Mouse (Mus musculus): Measurements from ENCODE around the gene Pnrc1.
A peak's percentile ranks its signal among the peaks of the same experiment; 100 is the strongest.
"Not testable (repeated sequence)": the region's sequence is repeated elsewhere in the genome, so short reads cannot be mapped to it uniquely, and the experiment has no call there.

The Pnrc1 gene

GRCm38 (mm10) chr4:33290002-33290401, at the start of gene Pnrc1:
Pnrc1 (minus strand) TSS chr4:33290163.
- DNase-seq (ENCODE audit: low spot score in 2 of 2), result peak; percentile 53 to 55

- DNase-seq (ENCODE audit: low spot score in 2 of 2), result no peak
Observed at GRCm38 (mm10) chr4:33337999-33338398, 48.0 kb upstream of the Pnrc1 start.

- DNase-seq (ENCODE audit: low spot score in 2 of 2), result no peak
Observed at GRCm38 (mm10) chr4:33332956-33333455, 43.0 kb upstream of the Pnrc1 start.

GRCm38 (mm10) chr4:33331147-33331546, 41.2 kb upstream of the Pnrc1 start:
- no peak for DNase-seq (ENCODE audit: low spot score in 2 of 2)

GRCm38 (mm10) chr4:33315840-33316239, 25.9 kb upstream of the Pnrc1 start:
- peak in 1 of 2 experiments; percentile 30 for DNase-seq (ENCODE audit: low spot score in 2 of 2)

GRCm38 (mm10) chr4:33314150-33314549, 24.2 kb upstream of the Pnrc1 start:
- DNase-seq (ENCODE audit: low spot score in 2 of 2), result not testable (repeated sequence)

- no peak for DNase-seq (ENCODE audit: low spot score in 2 of 2)
Observed at GRCm38 (mm10) chr4:33310840-33311437, 21.0 kb upstream of the Pnrc1 start.

GRCm38 (mm10) chr4:33309764-33310757, 20.1 kb upstream of the Pnrc1 start, which contains the start of gene Rngtt:
Rngtt (plus strand) TSS chr4:33310311.
- peak; percentile 97 to 98 for DNase-seq (ENCODE audit: low spot score in 2 of 2)

- DNase-seq (ENCODE audit: low spot score in 2 of 2), result no peak
Observed at GRCm38 (mm10) chr4:33307146-33307545, 17.2 kb upstream of the Pnrc1 start.

GRCm38 (mm10) chr4:33303057-33303456, 13.1 kb upstream of the Pnrc1 start:
- no peak for DNase-seq (ENCODE audit: low spot score in 2 of 2)

- DNase-seq (ENCODE audit: low spot score in 2 of 2), result not testable (repeated sequence)
Observed at GRCm38 (mm10) chr4:33300891-33301665, 11.1 kb upstream of the Pnrc1 start.

- DNase-seq (ENCODE audit: low spot score in 2 of 2), result peak; percentile 68 to 78
Observed at GRCm38 (mm10) chr4:33292409-33293370, 2.7 kb upstream of the Pnrc1 start.

GRCm38 (mm10) chr4:33290878-33291277, 915 bp upstream of the Pnrc1 start:
- DNase-seq (ENCODE audit: low spot score in 2 of 2), result no peak

- DNase-seq (ENCODE audit: low spot score in 2 of 2), result peak; percentile 6 to 13
Observed at GRCm38 (mm10) chr4:33289106-33289650, 785 bp downstream of the Pnrc1 start.

GRCm38 (mm10) chr4:33285448-33285847, 4.5 kb downstream of the Pnrc1 start:
- no peak for DNase-seq (ENCODE audit: low spot score in 2 of 2)

GRCm38 (mm10) chr4:33284083-33284880, 5.7 kb downstream of the Pnrc1 start:
- DNase-seq (ENCODE audit: low spot score in 2 of 2), result no peak

- no peak for DNase-seq (ENCODE audit: low spot score in 2 of 2)
Observed at GRCm38 (mm10) chr4:33281891-33282685, 7.9 kb downstream of the Pnrc1 start.

- no peak for DNase-seq (ENCODE audit: low spot score in 2 of 2)
Observed at GRCm38 (mm10) chr4:33273437-33273836, 16.5 kb downstream of the Pnrc1 start.

Measured in natural killer cell, adult 2 months (primary cell).